Mouse (Mus musculus): ENCODE data around the gene Zbtb41.
A peak's percentile ranks its signal among the peaks of the same experiment; 100 is the strongest.
"Not testable (repeated sequence)": the region's sequence is repeated elsewhere in the genome, so short reads cannot be mapped to it uniquely, and the experiment has no call there.

Gene Zbtb41

GRCm38 (mm10) chr1:139421875-139422791 lies at the start of gene Zbtb41:
TSS of gene Zbtb41 (plus strand) at chr1:139422288.
- DNase-seq (ENCODE audit: low read depth, low spot score), result peak; percentile 78

GRCm38 (mm10) chr1:139375900-139376299 lies 46.2 kb upstream of the Zbtb41 start:
- DNase-seq (ENCODE audit: low read depth, low spot score), result no peak

- no peak for DNase-seq (ENCODE audit: low read depth, low spot score)
These were observed 45.3 kb upstream of the Zbtb41 start, which contains the start of gene Crb1 for GRCm38 (mm10) chr1:139376638-139377286. TSS of gene Crb1 (minus strand) at chr1:139377100.

DNA sequence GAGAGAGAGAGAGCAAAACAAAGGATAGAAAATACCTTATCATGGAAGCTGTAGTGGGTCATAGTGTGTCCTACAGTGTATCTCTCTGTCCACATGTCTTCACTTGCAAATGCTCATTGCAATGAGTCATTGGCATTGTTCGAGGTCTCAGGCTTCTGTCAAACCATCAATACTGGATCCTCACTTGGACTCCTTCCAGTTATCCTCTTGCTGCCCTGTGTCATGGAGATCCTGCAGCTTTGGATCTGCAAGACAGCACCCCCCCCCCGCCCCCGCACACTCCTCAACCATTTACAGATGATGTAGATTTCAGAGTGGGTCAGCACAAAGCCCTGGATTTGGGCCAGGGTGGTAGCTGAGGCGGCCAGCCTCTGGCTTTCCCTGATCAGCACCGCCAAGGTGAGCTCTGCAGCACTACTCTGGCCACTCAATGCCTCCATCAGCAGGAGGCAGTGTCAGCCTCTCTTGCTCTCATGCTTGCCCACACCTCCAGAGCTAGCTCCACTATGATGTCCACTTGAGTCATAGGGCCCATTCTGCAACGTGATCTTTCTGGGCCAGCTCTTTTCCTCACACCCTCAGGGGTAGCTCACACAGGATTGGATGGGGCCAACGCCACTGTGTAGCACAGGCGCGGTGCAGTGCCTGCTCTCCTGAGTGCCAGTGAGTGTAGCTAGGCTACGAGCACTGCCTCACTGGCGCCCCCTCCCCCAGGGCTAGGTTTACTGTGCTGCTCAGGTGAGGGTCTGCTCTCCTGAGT lies 43.0 kb upstream of the Zbtb41 start:
- no peak for DNase-seq (ENCODE audit: low read depth, low spot score)

- no peak for DNase-seq (ENCODE audit: low read depth, low spot score)
These were observed 42.5 kb upstream of the Zbtb41 start for GRCm38 (mm10) chr1:139379621-139379984.

DNA sequence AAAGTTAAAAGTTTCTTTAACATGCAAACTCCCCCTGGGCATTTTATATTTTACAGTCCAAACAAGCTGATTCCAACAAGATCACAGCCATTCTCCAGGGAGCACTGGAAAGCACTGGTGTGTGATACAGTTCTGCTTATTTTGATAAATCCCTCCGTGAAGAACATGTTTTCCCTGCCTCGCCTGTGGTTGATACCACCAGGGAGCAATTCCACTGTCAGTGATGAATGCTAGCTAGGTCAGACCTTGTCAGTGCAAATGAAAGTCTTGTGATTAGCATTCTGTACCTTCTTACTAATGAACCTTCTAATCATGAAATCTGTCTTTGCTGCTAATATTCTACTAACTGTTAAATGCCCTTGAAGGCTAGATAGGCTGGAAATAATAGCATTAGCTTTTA lies 30.3 kb upstream of the Zbtb41 start:
- DNase-seq (ENCODE audit: low read depth, low spot score), result no peak

DNA sequence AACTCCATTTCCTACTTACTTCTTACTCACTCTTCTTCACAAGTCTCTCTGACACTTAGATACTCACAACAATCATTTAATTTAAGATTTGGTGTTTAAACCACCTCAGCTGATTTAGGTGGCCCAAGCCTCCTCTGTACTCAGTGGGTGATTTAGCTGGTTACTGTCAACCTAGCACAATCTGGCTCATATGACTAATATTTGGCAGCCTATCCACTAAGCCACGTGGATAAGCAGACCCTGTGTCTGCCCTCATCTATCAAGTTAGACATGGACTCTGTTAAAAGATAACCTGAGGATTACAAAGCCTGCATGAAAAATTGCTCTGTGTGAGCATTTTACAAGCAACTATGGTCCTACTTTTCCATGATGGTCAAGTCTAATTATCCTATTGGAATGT lies 25.5 kb upstream of the Zbtb41 start:
- no peak for DNase-seq (ENCODE audit: low read depth, low spot score)

DNA sequence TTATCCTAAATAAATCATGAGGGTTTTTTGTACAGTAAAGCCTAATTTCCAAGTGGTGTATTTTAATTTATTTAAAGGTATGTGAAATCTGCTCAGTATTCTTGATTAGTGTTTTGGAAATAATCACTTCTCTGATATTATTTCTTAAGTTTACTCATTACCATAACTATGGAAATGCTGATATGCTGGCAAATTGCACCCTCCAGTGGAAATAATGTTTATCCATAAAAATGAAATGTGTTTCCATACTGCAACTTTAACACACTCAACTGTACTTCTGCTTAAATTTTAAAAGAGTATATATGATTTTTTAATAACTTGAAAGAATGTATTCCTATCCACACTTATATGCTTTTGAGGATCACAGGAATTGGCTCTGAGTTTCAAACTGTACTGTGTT lies 16.3 kb upstream of the Zbtb41 start:
- DNase-seq (ENCODE audit: low read depth, low spot score), result no peak

GRCm38 (mm10) chr1:139407701-139408100 lies 14.4 kb upstream of the Zbtb41 start:
- DNase-seq (ENCODE audit: low read depth, low spot score), result no peak

DNA sequence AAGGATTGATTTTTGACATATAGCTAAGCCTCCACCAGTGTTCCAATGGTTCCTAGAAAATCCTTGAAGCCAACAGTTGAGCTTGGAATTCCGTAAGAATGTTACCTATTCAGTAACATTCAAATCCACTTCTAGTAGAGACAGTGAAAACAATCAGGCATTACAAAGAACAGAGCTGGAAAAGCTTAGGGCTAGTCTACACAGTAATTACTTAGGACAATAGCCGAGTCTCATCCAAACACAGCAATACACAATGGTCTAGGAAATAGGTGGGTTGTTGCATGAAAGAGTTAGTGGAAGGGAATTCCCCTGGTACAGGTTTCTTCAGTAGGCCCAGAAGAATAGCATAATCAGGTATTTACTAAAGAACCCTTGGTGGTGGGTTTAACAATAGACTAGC lies 9.7 kb upstream of the Zbtb41 start:
- not testable (repeated sequence) for DNase-seq (ENCODE audit: low read depth, low spot score)

- no peak for DNase-seq (ENCODE audit: low read depth, low spot score)
These were observed 8.6 kb upstream of the Zbtb41 start for GRCm38 (mm10) chr1:139413465-139413864.

DNA sequence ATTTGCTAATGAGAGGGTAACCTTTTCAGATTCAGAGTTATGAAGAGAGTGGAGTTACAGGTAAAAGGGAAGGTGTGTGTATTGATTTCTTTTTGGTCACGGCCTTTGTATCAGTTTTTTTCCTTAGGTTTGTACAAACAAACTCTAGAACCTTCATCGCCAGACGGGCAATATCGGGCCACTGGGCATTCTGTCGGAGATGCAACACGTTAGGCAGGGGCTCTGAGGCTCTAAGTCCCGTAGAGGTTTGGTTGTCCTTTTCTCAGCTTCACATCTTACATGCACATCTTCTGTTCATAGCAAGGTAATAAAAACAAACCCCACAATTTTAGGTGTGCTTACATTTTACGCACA lies 590 bp upstream of the Zbtb41 start:
- no peak for DNase-seq (ENCODE audit: low read depth, low spot score)

DNA sequence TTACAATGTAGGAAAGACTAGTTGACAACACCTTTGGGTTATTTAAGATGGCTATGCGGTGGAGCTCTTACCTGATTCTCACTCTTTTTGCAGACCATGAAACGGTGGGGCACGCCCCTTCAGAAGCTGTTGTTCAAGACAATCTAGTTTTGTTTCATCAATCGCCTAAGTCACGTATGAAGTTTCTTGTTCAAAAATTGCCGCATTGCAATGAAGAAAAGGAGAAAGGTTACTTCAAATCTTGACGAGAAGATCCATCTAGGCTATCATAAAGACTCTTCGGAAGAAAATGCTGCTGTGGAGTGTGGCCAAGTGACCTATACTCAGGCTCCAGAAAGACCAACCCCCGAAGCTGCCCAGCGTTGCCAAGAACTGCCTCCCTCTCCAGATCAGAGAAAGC lies 853 bp downstream of the Zbtb41 start:
- peak; percentile 12 for DNase-seq (ENCODE audit: low read depth, low spot score)

DNA sequence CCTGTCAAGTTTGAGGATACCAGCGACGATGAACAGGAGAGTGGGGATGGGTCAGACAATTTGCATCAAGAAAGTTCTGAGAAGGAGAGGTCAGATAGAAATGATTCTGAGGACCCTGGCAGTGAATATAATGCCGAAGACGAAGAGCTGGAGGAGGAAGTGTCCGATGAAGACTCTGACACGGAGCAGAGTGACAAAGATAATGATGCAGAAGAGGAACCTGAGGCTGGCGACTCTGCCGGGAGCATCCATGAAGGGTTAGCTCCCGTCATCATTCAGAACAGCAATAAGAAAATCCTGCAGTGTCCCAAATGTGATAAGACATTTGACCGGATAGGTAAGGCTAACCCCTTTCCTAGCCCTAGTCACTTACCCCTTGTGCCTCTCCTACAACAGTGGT lies 1.8 kb downstream of the Zbtb41 start:
- no peak for DNase-seq (ENCODE audit: low read depth, low spot score)

DNA sequence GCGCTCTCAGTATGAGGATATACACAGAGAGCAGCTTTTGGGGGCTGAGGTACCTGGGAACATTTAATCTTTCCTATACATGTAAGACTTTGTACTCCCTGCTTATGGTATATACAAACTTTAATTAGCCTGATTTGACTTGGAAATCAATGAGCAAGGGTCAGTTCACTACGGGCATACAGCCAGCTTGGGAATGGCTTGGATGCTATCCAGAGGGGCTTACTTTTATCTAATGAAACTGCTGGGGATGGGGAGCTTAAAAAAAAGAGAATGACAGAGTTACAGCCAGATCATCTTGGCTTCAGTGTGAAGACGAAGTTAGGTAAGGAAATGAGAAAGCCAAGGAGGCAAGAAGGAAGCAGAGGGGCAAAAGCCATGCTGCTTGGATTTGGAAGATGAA lies 2.9 kb downstream of the Zbtb41 start:
- no peak for DNase-seq (ENCODE audit: low read depth, low spot score)

GRCm38 (mm10) chr1:139438373-139438772 lies 16.3 kb downstream of the Zbtb41 start:
- no peak for DNase-seq (ENCODE audit: low read depth, low spot score)

- not testable (repeated sequence) for DNase-seq (ENCODE audit: low read depth, low spot score)
These were observed 21.0 kb downstream of the Zbtb41 start for GRCm38 (mm10) chr1:139443103-139443502.

DNA sequence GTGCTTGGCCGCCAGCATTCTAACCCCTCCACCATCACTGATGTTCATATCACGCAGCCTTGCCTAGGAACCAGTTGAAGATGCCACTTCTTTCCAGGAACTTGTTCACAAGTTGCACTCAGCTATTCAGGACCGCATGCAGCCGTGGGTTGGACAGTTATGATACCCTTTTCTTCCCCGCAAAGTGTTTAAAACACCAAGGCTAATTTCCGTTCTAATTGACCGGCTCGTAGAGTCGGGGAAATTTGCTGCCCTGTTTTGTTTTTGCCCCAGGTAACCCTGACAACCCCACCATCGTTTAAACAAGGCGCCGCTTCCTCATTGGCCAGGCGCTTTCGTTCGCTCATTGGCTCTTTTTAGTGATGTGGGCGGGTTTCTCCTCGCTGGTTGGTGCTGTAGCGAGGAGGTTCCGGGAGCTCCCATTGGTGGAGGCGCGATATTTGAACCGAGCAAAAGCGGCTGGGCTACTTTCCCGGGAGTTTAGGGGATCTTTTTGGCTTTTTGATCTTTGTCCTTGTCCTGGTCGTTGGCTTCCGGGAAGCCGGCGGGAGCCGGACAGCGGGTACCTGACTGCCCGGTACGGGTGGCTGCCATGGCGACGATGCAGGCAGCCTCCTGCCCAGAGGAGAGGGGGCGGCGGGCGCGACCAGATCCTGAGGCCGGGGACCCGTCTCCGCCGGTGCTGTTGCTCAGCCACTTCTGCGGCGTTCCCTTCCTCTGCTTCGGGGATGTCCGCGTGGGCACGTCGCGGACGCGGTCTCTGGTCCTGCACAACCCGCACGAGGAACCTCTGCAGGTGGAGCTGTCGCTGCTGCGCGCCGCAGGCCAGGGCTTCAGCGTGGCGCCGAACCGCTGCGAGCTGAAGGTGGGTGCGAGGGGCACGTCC lies 32.5 kb downstream of the Zbtb41 start, which contains the start of gene Aspm:
Gene Aspm, plus strand, starts transcription at position 433 of the 886 bp plus-strand sequence.
- peak; percentile 96 for DNase-seq (ENCODE audit: low read depth, low spot score)

- peak; percentile 40 for DNase-seq (ENCODE audit: low read depth, low spot score)
These were observed 33.3 kb downstream of the Zbtb41 start for GRCm38 (mm10) chr1:139455226-139455869.

GRCm38 (mm10) chr1:139460807-139461206 lies 38.7 kb downstream of the Zbtb41 start:
- DNase-seq (ENCODE audit: low read depth, low spot score), result no peak

DNA sequence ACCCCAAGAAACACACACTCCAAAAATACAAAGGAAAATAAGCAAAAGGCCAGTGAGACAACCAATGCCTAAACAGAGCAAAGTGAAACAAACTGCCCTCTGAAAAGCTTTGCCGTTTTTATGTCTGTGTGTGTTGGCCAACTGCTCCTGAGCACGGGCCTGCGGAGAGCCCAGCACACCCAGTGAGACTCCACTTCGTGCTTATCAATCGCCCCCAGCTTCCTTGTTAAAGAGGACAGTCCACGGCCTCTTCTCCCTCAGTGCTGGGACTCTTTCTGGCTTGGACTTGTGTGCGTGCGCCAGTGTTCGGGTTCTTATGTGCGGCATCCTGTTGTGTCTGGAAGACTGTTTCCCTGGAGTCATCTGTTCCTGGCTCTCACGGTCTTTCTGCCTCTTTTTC lies 43.8 kb downstream of the Zbtb41 start:
- no peak for DNase-seq (ENCODE audit: low read depth, low spot score)
